In genomic region chr8:93840956-93841752, GRCm38 (mm10) we compare ENCODE assay signal across 8 mouse cellular contexts. TPM values are rescaled to one million over a fixed set of nuclear protein-coding genes. Genes with fewer than 3 reads are reported as not detected.
A peak's percentile ranks its signal among the peaks of the same experiment; 100 is the strongest.
DNase-seq lines count a peak whose midpoint lies in the region; ATAC-seq and TF ChIP-seq lines count a peak whose summit lies in the region.

No protein-coding gene starts in this region.

- peaks cover 12% of the 10 kb centered on the region for H3K79me2 ChIP-seq in C2C12 (ENCODE audit: control insufficient read depth, insufficient read depth)

- H3K27me3 ChIP-seq in C2C12 (ENCODE audit: control insufficient read depth, insufficient read depth, insufficient read length): no peaks in the 10 kb centered on the region
- no peaks in the 10 kb centered on the region for H3K27me3 ChIP-seq in embryonic facial prominence, embryonic 13.5 days
- H3K27me3 ChIP-seq in heart, embryonic 13.5 days (replicated peaks): no peaks in the 10 kb centered on the region; the same call in 1 of the 2 replicates

- peak; percentile 45 for DNase-seq in gastrocnemius, adult 18-20 months (ENCODE audit: low spot score)
- DNase-seq in gastrocnemius, postnatal 36 days: no peak
- peak; percentile 55 for DNase-seq in left cerebral cortex, adult 11 months (ENCODE audit: low spot score)
- peak; percentile 68 for DNase-seq in right cerebral cortex, adult 18-20 months

- peak overlapping the region; percentile 35 for H3K4me2 ChIP-seq in embryonic facial prominence, embryonic 13.5 days
- peak overlapping the region; percentile 37 for H3K4me2 ChIP-seq in heart, embryonic 13.5 days

- TF ChIP-seq CTCF in C2C12 (IDR thresholded peaks at IDR 0.05; ENCODE audit: control insufficient read depth, insufficient read depth, insufficient read length): no peak

- H3ac ChIP-seq in C2C12 (ENCODE audit: control insufficient read depth, insufficient read length, low read depth): peak overlapping the region; percentile 48

- WGBS in embryonic facial prominence, embryonic 13.5 days: 25% methylated on average over 10 of the region's 10 CpGs
- WGBS in heart, embryonic 13.5 days: 19% methylated on average over 10 of the region's 10 CpGs

- H3K9me3 ChIP-seq in embryonic facial prominence, embryonic 13.5 days: no peaks in the 10 kb centered on the region
- H3K9me3 ChIP-seq in heart, embryonic 13.5 days: no peaks in the 10 kb centered on the region

- ATAC-seq in embryonic facial prominence, embryonic 13.5 days (ENCODE audit: insufficient number of reproducible peaks, insufficient read depth, low FRiP score, low TSS enrichment, low read depth): peak; percentile 18; the same call in 1 of the 2 replicates
- peak; percentile 8; the same call in 1 of the 2 replicates for ATAC-seq in heart, embryonic 13.5 days (ENCODE audit: extremely low read depth, insufficient number of reproducible peaks, low FRiP score, low TSS enrichment)
- ATAC-seq in activated CD4-positive, CD25-positive, alpha-beta regulatory T cell, adult 4 months: no peak

- H3K4me1 ChIP-seq in embryonic facial prominence, embryonic 13.5 days: peaks cover 49% of the 10 kb centered on the region
- H3K4me1 ChIP-seq in heart, embryonic 13.5 days: peaks cover 71% of the 10 kb centered on the region

- intact Hi-C loops in gastrocnemius, postnatal 36 days (cut with DNase I): loop anchor here (10.0 kb wide), 1 partner anchor 246 kb away; no protein-coding TSS in a partner anchor

- peak overlapping the region; percentile 52; the same call in 1 of the 2 replicates for H3K9ac ChIP-seq in embryonic facial prominence, embryonic 13.5 days
- peak overlapping the region; percentile 45 for H3K9ac ChIP-seq in heart, embryonic 13.5 days

- H3K36me3 ChIP-seq in C2C12 (ENCODE audit: control insufficient read depth, insufficient read depth): peaks cover 6% of the 10 kb centered on the region
- H3K36me3 ChIP-seq in embryonic facial prominence, embryonic 13.5 days: no peaks in the 10 kb centered on the region
- no peaks in the 10 kb centered on the region for H3K36me3 ChIP-seq in heart, embryonic 13.5 days

- peak overlapping the region; percentile 22; the same call in 1 of the 2 replicates for H3K27ac ChIP-seq in embryonic facial prominence, embryonic 13.5 days
- peak overlapping the region; percentile 40; the same call in 1 of the 2 replicates for H3K27ac ChIP-seq in heart, embryonic 13.5 days (replicated peaks)

- H3K79me3 ChIP-seq in C2C12 (ENCODE audit: low read depth): peaks cover 4% of the 10 kb centered on the region

- no peak overlapping the region for H3K4me3 ChIP-seq in C2C12 (ENCODE audit: insufficient read depth, poor library complexity, severe bottlenecking)
- no peak overlapping the region for H3K4me3 ChIP-seq in embryonic facial prominence, embryonic 13.5 days
- no peak overlapping the region for H3K4me3 ChIP-seq in heart, embryonic 13.5 days

TF ChIP-seq in C2C12, 6 proteins besides CTCF, POLR2A, EP300 and RAD21:
- TF ChIP-seq USF1 (IDR thresholded peaks at IDR 0.05; ENCODE audit: low read depth) (peak; percentile 99), MYOG (IDR thresholded peaks at IDR 0.05; ENCODE audit: control insufficient read depth, extremely low read depth, insufficient read length) (no peak), MAX (IDR thresholded peaks at IDR 0.05) (peak; percentile 90)

RNA-seq across cellular contexts. Expression of gene Gnao1, which starts 31.4 kb away (rescaled TPM):
- 1 to 10 TPM; 5.3 to 6.8 TPM for total RNA-seq in gastrocnemius, adult 18-20 months (2021)
- 1 to 10 TPM; 7.0 to 9.8 TPM for total RNA-seq in gastrocnemius, postnatal 36 days (2021)
- 20.5 TPM for polyA plus RNA-seq in C2C12 (2012; fragmentation: generic; extraction: Trizol)
- polyA plus RNA-seq in embryonic facial prominence, embryonic 13.5 days (2015; fragmentation: Nextera tagmentation; extraction: Ambion mirVana): 9.4 and 12.2 TPM in 2 replicates
- 9.2 and 13.2 TPM in 2 replicates for polyA plus RNA-seq in heart, embryonic 13.5 days (2015; fragmentation: Nextera tagmentation; extraction: Ambion mirVana)
- 1 to 10 TPM in 1 of 2 experiments, not detected in 1; 1.0 TPM for polyA plus RNA-seq in activated CD4-positive, CD25-positive, alpha-beta regulatory T cell, adult 4 months (2017; shearing (Covaris generic))

Comparison
In these comparisons a context has a peak if more than half of its experiments do, and no peak if none do; other contexts are left out.
1. DNase-seq: peak in gastrocnemius, adult 18-20 months (single experiment), left cerebral cortex, adult 11 months (single experiment) and right cerebral cortex, adult 18-20 months (single experiment); none in gastrocnemius, postnatal 36 days (0 of 2).